Mouse (Mus musculus): ENCODE results near the gene Gmeb1. TPM values are rescaled to one million over a fixed set of nuclear protein-coding genes. Genes with fewer than 3 reads are reported as not detected.

The Gmeb1 gene
- polyA plus RNA-seq, 1 experiment: 9.0 TPM

DNA sequence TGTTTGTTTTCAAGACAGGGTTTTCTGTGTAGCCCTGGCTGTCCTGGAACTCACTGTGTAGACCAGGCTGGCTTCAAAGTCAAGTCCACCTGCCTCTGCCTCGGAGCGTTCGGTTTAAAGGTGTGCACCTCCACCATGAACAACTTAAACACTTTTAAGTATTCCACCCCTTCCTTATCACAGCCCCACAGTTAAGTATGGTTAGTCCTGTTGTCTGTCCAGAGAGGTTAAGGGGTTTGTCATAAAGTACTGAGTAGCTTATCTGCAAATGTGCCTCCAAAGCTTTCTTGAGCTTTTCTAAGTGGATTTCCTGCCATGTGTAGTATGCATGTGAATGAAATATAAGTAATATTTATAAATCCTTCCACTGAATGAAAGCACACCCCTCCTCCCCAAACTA lies 14.5 kb upstream of the Gmeb1 start:
- Histone ChIP-seq H3K4me1 (peaks cover 51% of the 10 kb centered on the region), H3K27me3 (replicated peaks) (no peaks in the 10 kb centered on the region), H3K36me3 (replicated peaks; ENCODE audit: low read length) (peaks cover 18% of the 10 kb centered on the region), H3K9me3 (no peaks in the 10 kb centered on the region), H3K4me3 (replicated peaks) (peak overlapping the region; percentile 73)
- no peak for TF ChIP-seq GATA1 (IDR thresholded peaks at IDR 0.05; ENCODE audit: borderline replicate concordance, low read length)
- TF ChIP-seq FLI1 (IDR thresholded peaks at IDR 0.05; ENCODE audit: low read length): no peak

DNA sequence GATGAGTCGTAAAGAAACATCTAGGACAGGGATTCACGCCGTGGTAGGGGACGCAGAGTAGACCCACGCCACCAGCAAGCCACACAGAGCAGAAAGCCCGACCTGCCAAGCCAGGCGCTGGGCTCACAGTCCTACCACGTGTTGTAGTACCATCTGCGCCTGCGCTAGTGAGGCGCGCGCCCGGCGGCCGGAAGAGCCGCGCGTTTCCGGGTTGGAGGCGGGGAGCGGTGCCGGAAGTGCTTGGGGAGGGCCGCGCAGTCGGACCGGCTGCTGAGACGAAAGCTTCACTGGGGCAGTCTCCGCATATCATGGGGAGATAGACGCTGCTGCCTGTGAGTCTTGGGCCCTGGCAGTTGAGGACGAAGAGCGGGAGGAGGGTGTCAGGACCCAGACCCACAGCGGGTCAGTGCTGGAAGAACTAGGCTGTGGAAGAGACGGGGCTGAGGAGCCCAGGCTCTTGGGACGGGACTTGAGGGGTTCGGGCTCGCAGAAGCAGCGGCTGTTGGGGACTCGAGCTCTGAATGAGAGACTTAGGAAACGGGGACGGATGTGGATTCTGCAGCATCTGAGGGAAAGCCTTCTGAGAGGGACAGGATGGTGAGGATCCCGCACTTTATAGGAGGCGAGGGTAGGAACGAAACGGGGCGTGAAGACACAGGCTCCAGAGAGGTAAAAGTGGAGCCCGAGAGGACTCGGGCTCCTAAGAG lies 12.9 kb upstream of the Gmeb1 start, which contains the start of gene Taf12:
Gene Taf12 (plus strand): TSS at position 220 of the 707 bp plus-strand sequence.
- peak within 1 kb of the TSS; percentile 98 for H3K4me3 ChIP-seq (replicated peaks)
- TF ChIP-seq GATA1 (IDR thresholded peaks at IDR 0.05; ENCODE audit: borderline replicate concordance, low read length) (no peak), FLI1 (IDR thresholded peaks at IDR 0.05; ENCODE audit: low read length) (peak; percentile 95)
- H3K9me3 ChIP-seq: no peaks in the 10 kb centered on the region
- H3K36me3 ChIP-seq (replicated peaks; ENCODE audit: low read length): peaks cover 8% of the 10 kb centered on the region
- no peaks in the 10 kb centered on the region for H3K27me3 ChIP-seq (replicated peaks)
- H3K4me1 ChIP-seq: peaks cover 57% of the 10 kb centered on the region

DNA sequence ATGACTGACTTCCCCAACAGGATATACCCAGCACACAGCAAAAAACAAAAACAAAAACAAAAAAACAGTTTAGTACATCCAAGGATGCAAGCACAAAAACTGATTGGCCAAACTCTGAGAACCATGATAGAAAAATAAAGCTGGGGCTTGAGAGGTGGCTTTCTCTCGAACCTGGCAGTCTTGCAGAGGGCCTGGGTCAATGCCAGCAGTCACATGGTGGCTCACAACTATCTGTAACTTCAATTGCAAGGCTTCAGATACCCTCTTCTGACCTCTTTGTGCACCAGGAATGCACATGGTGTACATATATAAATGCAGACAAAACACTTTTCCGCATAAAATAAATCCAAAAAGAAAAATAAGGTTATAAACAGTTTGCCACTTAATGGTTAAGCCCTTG lies 11.8 kb upstream of the Gmeb1 start:
- Histone ChIP-seq H3K4me1 (peaks cover 54% of the 10 kb centered on the region), H3K9me3 (no peaks in the 10 kb centered on the region), H3K4me3 (replicated peaks) (peak overlapping the region; percentile 98), H3K36me3 (replicated peaks; ENCODE audit: low read length) (peaks cover 6% of the 10 kb centered on the region), H3K27me3 (replicated peaks) (no peaks in the 10 kb centered on the region)
- TF ChIP-seq GATA1 (IDR thresholded peaks at IDR 0.05; ENCODE audit: borderline replicate concordance, low read length) (no peak), FLI1 (IDR thresholded peaks at IDR 0.05; ENCODE audit: low read length) (no peak)

GRCm38 (mm10) chr4:132269740-132270560 lies 8.5 kb upstream of the Gmeb1 start:
- peak overlapping the region; percentile 91 for H3K4me3 ChIP-seq (replicated peaks)
- H3K4me1 ChIP-seq: peaks cover 35% of the 10 kb centered on the region

GRCm38 (mm10) chr4:132268871-132269739 lies 7.7 kb upstream of the Gmeb1 start:
- peaks cover 35% of the 10 kb centered on the region for H3K4me1 ChIP-seq
- TF ChIP-seq FLI1 (IDR thresholded peaks at IDR 0.05; ENCODE audit: low read length) (no peak), GATA1 (IDR thresholded peaks at IDR 0.05; ENCODE audit: borderline replicate concordance, low read length) (no peak)
- H3K36me3 ChIP-seq (replicated peaks; ENCODE audit: low read length): no peaks in the 10 kb centered on the region
- H3K9me3 ChIP-seq: no peaks in the 10 kb centered on the region
- peak overlapping the region; percentile 91 for H3K4me3 ChIP-seq (replicated peaks)
- no peaks in the 10 kb centered on the region for H3K27me3 ChIP-seq (replicated peaks)

More at GRCm38 (mm10) chr4:132269740-132270560, 8.5 kb upstream of the Gmeb1 start:
- TF ChIP-seq GATA1 (IDR thresholded peaks at IDR 0.05; ENCODE audit: borderline replicate concordance, low read length): no peak
- TF ChIP-seq FLI1 (IDR thresholded peaks at IDR 0.05; ENCODE audit: low read length): no peak
- no peaks in the 10 kb centered on the region for H3K27me3 ChIP-seq (replicated peaks)
- H3K36me3 ChIP-seq (replicated peaks; ENCODE audit: low read length): no peaks in the 10 kb centered on the region
- H3K9me3 ChIP-seq: no peaks in the 10 kb centered on the region

DNA sequence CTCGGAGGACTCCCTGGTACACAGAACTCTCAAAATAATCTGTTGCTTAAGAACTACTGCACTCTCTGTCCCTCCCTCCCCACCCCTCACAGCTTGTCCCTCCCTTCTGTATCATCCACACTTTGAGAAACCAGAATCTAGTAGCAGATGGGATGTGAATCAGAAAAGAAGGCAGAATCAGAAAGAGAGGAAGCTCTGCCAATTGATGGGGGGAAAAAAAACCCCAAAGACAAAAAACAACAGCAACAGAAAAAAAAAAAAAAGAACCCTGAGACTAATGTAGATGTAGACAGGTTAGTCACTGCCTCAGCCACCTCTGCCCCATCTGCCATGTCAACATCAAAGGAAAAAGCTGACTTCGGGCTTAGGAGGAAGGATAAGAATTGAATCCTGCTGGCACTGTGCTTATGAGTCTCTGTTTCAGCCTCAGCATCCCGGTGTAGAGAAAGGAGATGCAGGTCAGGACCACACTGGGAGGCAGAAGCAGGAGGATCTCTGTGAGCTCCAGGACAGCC lies 5.5 kb upstream of the Gmeb1 start:
- Histone ChIP-seq H3K9me3 (no peaks in the 10 kb centered on the region), H3K36me3 (replicated peaks; ENCODE audit: low read length) (no peaks in the 10 kb centered on the region), H3K4me1 (peaks cover 35% of the 10 kb centered on the region), H3K4me3 (replicated peaks) (no peak overlapping the region), H3K27me3 (replicated peaks) (no peaks in the 10 kb centered on the region)
- no peak for TF ChIP-seq GATA1 (IDR thresholded peaks at IDR 0.05; ENCODE audit: borderline replicate concordance, low read length)
- TF ChIP-seq FLI1 (IDR thresholded peaks at IDR 0.05; ENCODE audit: low read length): no peak

DNA sequence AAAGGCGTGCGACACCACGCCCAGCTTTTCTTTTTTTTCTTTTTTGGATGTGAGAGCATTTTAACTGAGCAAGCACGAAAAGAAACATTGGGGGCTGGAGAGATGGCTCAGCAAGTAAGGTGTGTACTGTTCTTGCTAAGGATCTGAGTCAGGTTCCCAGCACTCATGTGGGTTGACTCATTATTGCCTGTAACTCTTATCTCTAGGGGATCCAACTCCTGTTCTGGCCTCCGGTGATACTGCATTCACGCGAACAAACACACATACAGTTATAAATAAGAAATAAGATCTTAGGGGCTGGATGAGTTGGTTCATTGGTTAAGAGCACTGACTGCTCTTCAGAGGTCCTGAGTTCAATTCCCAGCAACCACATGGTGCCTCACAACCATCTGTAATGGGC lies 1.9 kb upstream of the Gmeb1 start:
- TF ChIP-seq FLI1 (IDR thresholded peaks at IDR 0.05; ENCODE audit: low read length) (no peak), GATA1 (IDR thresholded peaks at IDR 0.05; ENCODE audit: borderline replicate concordance, low read length) (no peak)
- peaks cover 4% of the 10 kb centered on the region for H3K36me3 ChIP-seq (replicated peaks; ENCODE audit: low read length)
- peaks cover 41% of the 10 kb centered on the region for H3K4me1 ChIP-seq
- H3K27me3 ChIP-seq (replicated peaks): no peaks in the 10 kb centered on the region
- no peaks in the 10 kb centered on the region for H3K9me3 ChIP-seq
- no peak overlapping the region for H3K4me3 ChIP-seq (replicated peaks)

GRCm38 (mm10) chr4:132262358-132262616 lies 885 bp upstream of the Gmeb1 start:
- Histone ChIP-seq H3K27me3 (replicated peaks) (no peaks in the 10 kb centered on the region), H3K36me3 (replicated peaks; ENCODE audit: low read length) (peaks cover 12% of the 10 kb centered on the region), H3K9me3 (no peaks in the 10 kb centered on the region), H3K4me3 (replicated peaks) (peak overlapping the region; percentile 92), H3K4me1 (peaks cover 50% of the 10 kb centered on the region)
- TF ChIP-seq GATA1 (IDR thresholded peaks at IDR 0.05; ENCODE audit: borderline replicate concordance, low read length) (no peak), FLI1 (IDR thresholded peaks at IDR 0.05; ENCODE audit: low read length) (no peak)

All from megakaryocyte, embryonic 14.5 days (primary cell).